Mouse (Mus musculus) splenic B cell, adult 2 months (primary cell): ENCODE data around the gene Btnl9.

Experiments
- DNase-seq: peaks from one replicate; pipeline ENCODE4 v3.0.0-alpha.2; 2011; ENCODE audit warnings: low read depth, low spot score
- H3K27me3 ChIP-seq: 2 replicates; pipeline ENCODE4 v1.6.1; 2012; ENCODE audit warnings: mild to moderate bottlenecking, low read length, moderate library complexity, mixed read lengths; ENCODE audit not compliant: control insufficient read depth, poor library complexity, insufficient read depth, severe bottlenecking
- H3K36me3 ChIP-seq: 2 replicates; pipeline ENCODE4 v1.6.1; 2012; ENCODE audit warnings: mild to moderate bottlenecking, low read length, moderate library complexity, mixed read lengths; ENCODE audit not compliant: control insufficient read depth, poor library complexity, insufficient read depth, severe bottlenecking

The Btnl9 gene

DNA sequence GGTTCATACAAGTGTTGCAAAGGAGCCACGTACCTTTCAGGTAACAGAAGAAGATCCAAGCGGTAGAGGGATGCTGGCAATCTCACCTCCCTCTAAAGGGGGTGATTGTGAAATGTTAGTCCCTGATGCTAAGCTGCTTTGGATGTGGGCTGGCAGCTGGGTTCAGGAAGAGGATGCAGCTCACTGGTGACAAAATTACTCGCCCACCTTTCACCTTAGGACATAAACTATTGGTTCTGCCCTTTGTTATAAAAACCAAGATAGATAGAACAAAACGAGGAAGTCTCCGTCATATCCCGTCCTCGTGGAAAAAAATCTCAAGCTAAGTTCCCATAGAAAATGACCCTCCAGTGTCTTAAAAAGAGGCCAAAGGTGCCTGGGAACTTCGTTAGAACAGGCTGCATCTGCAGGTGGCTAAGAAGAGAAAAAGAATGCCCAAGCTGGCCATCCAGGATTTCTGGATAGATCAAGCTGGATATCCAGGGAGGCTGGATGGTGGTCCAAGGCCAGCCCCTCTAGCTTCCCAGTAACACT, at the start of gene Btnl9:
Gene Btnl9, minus strand, starts transcription at position 205 of the 534 bp plus-strand sequence.
- DNase-seq: no peak
- Histone ChIP-seq H3K36me3 (no peaks in the 10 kb centered on the region), H3K27me3 (no peaks in the 10 kb centered on the region)

- peak; percentile 15 for DNase-seq
- Histone ChIP-seq H3K27me3 (no peaks in the 10 kb centered on the region), H3K36me3 (no peaks in the 10 kb centered on the region)
These were observed 48.7 kb upstream of the Btnl9 start for GRCm38 (mm10) chr11:49235459-49236207.

DNA sequence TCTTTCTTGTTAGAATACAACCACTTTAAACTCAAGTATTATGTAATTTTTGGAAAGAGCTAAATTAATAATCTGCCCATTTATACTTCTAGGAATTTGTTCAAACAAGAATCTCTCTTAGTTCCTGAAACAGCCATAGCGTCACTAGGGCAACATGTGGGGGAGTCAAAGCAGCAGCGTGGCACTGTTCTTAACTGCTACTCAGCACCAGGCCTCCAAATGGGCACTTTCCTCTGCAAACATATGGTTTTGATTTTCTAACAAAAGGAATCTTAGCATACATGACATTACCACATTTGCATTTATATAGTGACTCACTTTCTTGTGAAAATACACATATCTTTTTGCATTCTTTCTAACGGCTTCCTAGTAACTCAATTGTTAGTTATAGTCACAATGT, 45.8 kb upstream of the Btnl9 start:
- Histone ChIP-seq H3K36me3 (no peaks in the 10 kb centered on the region), H3K27me3 (no peaks in the 10 kb centered on the region)
- no peak for DNase-seq

- no peak for DNase-seq
- Histone ChIP-seq H3K36me3 (no peaks in the 10 kb centered on the region), H3K27me3 (no peaks in the 10 kb centered on the region)
These were observed 37.5 kb upstream of the Btnl9 start for GRCm38 (mm10) chr11:49224455-49224854.

DNA sequence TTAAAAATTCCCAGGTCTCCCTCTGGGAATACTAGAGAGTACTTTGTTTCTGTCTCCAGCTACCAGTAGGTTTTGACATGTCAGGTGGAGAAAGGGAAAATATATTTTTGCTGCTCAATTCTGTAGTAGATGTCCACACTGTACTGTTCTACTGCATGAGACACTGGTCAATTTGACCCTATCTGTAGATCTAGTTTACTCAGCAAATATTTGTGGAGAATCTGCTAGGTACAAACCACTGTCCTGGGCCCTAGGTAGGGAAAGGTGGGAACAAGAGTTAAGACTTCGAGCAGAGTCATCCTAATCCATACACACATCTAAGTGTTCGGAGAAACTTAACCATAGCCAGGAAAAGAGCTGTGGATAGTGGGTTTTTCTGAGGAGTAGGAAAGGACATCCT, 32.3 kb upstream of the Btnl9 start:
- Histone ChIP-seq H3K36me3 (peaks cover 12% of the 10 kb centered on the region; the same call in 1 of the 2 replicates), H3K27me3 (no peaks in the 10 kb centered on the region)
- DNase-seq: no peak

- Histone ChIP-seq H3K27me3 (no peaks in the 10 kb centered on the region), H3K36me3 (peaks cover 19% of the 10 kb centered on the region; the same call in 1 of the 2 replicates)
- no peak for DNase-seq
These were observed 26.5 kb upstream of the Btnl9 start for GRCm38 (mm10) chr11:49213505-49213904.

GRCm38 (mm10) chr11:49212577-49212976, 25.6 kb upstream of the Btnl9 start:
- DNase-seq: no peak
- H3K36me3 ChIP-seq: peaks cover 19% of the 10 kb centered on the region; the same call in 1 of the 2 replicates
- no peaks in the 10 kb centered on the region for H3K27me3 ChIP-seq

DNA sequence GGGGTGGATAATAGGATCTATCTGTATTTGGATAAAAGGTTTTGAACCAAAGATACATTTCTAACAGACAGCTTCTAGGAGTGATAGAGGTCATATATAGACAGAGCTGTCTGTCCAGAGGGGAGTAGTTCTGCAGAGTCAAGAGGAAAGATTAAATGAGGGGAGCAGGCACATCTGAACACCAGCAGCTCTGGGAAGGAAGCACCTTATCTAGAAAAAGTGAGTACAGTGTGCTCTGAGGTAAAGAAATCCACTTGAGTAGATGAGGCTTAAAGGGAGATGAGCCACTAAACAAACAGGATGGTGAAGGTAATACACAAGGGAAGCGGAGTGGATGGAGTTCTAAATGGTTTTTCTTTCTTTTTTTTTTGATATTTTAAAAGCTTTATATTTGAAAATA, 20.5 kb upstream of the Btnl9 start:
- Histone ChIP-seq H3K36me3 (0 out of 2 replicates have a peak, but pooled peaks cover 4% of the 10 kb centered on the region), H3K27me3 (no peaks in the 10 kb centered on the region)
- no peak for DNase-seq

DNA sequence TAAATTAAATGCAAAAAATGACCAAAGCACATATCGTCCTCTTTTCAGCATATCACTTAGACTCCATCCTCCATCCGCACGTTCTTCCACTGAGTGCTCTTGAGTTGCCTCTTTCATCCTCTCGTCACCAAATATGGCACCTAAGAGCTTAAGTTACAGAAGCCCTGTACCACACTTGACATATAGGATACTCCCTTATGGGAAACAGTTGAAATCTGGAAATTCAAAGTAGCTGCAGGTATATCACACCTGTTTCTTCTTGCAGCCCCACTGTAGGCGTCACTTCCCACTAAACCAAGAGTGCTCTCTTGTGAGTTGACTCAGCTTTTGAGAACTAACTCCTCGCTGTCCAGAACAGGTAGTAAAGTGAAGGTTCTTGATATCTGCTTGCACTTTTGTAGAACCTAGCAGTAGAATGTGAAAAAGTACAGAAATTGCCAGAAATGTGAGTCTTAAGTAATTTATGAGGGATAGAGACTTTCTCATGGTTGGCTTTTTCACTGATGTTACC, 18.2 kb upstream of the Btnl9 start:
- H3K27me3 ChIP-seq: no peaks in the 10 kb centered on the region
- DNase-seq: peak; percentile 25

DNA sequence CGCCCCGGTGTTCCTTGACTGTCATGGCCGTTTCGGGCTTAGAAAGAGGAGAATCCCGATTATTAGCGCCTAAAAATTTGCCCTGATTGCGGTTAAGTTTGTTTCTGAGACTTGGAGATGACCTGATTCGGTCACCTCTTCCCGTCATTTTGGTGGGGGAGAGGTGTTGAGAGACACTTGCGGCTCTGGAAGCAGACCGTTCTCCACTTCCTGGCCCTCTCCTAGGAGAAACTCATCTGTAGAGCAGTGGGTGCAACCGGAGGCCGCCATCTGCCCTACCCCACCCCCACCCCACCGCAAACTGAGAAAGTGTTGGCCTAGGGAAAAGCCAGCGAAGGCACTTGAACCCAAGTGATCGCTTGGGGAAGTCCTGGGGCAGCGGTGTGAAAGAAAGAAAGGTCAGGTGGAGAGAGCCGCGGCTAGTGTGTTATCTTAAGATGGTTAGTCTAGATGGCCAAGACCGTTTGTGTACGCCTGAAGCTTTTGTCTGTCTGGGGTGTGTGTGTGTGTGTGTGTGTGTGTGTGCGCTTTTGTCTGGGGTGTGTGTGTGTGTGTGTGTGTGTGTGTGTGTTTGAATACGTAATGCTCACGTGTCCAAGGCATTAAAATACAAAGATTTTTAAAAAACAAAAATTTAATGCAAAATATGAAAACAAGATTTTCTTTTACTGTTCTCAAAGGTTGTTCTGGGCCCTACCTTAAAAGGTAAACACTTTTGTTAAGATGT, 17.0 kb upstream of the Btnl9 start:
- peak; percentile 76 for DNase-seq
- no peaks in the 10 kb centered on the region for H3K27me3 ChIP-seq

More for the DNA sequence above, 18.2 kb upstream of the Btnl9 start:
- no peaks in the 10 kb centered on the region for H3K36me3 ChIP-seq

GRCm38 (mm10) chr11:49203129-49203768, 16.3 kb upstream of the Btnl9 start, which contains the start of gene Zfp62:
Zfp62 (plus strand) TSS chr11:49203292.
- H3K36me3 ChIP-seq: no peaks in the 10 kb centered on the region
- H3K27me3 ChIP-seq: no peaks in the 10 kb centered on the region
- DNase-seq: peak; percentile 95

More for the DNA sequence above, 17.0 kb upstream of the Btnl9 start:
- no peaks in the 10 kb centered on the region for H3K36me3 ChIP-seq

DNA sequence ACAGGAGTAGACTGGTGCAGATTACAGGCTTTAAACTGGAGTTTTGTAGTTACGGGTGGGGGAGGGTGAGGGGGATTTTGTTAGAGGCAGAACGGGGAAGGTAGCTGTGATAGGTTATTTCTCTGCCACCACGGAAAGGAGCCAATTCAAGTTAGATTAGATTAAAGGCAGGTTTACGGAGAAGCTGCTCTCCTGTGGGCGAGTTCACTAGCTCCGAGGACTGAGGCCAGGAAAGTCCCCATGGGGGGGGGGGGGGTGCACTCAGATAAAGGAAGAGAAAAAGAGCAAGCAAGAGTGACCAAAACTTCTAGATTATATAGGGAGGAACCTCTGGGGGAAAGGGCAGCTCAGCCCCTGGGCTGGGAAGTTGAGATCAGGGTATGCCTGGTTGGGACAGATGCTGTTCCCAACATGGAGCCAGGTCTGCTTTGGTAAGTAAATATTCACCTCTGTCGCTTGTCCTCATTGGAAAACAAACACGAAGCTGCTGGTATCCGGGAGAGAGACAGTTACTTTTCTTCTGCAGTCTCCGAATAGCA, 15.6 kb upstream of the Btnl9 start:
- Histone ChIP-seq H3K27me3 (no peaks in the 10 kb centered on the region), H3K36me3 (no peaks in the 10 kb centered on the region)
- peak; percentile 63 for DNase-seq

- DNase-seq: no peak
These were observed 15.1 kb upstream of the Btnl9 start for GRCm38 (mm10) chr11:49202071-49202470.

DNA sequence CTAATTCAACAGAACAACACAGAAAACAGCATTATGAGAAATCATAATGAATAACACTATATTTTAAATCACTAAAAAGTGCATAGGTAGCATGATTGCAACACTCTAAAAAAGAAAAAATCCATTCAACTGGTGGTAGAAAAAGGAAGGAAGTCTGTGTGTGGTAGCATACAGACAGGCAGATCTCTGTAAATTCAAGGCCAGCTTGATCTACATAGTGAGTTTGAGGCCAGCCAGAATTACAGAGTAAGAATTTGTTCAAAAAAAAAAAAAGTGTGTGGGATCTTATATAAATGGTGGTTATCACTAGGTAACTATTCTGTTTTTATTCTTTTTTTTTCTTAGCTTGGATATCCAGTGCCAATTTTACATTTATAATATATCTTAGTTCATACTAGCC, 14.2 kb upstream of the Btnl9 start:
- H3K36me3 ChIP-seq: no peaks in the 10 kb centered on the region
- H3K27me3 ChIP-seq: no peaks in the 10 kb centered on the region
- no peak for DNase-seq

More at GRCm38 (mm10) chr11:49202071-49202470, 15.1 kb upstream of the Btnl9 start:
- H3K27me3 ChIP-seq: no peaks in the 10 kb centered on the region
- no peaks in the 10 kb centered on the region for H3K36me3 ChIP-seq
